Mouse (Mus musculus) small intestine, adult 2 months (tissue): ENCODE results near the gene Ccl20.

Experiments used
- CTCF ChIP-seq: fragments of 200-500 bp; IDR thresholded peaks from 2 replicates; pipeline ENCODE4 v1.5.1; 2012; ENCODE audit warnings: low read depth, mild to moderate bottlenecking, control low read depth, inconsistent platforms, low read length, moderate library complexity, mixed read lengths; ENCODE audit not compliant: insufficient replicate concordance, insufficient read length; ENCODE audit errors: extremely low read depth
- POLR2A ChIP-seq: fragments of 200-500 bp; IDR thresholded peaks from 2 replicates; pipeline ENCODE4 v1.6.1; 2012; ENCODE audit warnings: low read depth, mild to moderate bottlenecking, control low read depth, inconsistent platforms, low read length, moderate library complexity

DNA sequence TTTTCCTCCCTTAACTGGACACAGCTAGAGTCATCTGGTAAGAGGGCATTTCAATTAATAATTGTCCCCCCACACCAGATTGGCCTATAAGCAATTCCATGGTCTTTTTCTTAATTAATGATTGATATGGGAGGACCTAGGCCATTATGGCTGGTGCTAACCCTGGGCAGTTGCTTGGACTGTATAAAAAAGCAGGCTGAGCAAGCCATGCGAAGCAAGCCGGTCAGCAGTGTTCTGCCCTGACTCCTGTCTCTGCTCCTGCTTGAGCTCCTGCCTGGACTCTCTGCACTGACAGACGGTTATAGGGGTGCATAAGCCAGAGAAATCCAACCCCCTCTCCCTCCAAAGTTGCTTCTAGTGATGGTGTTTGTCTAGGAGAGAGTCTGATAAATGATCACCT lies 45.1 kb downstream of the Ccl20 start:
- TF ChIP-seq CTCF, result no peak
- no peak for TF ChIP-seq POLR2A
